Mouse (Mus musculus) E14TG2a.4 (cell line): ENCODE data around the gene Lyg2.

Experiments
- CTCF ChIP-seq: conservative IDR thresholded peaks from 2 replicates; pipeline ENCODE4 v1.5.1; 2014; ENCODE audit warnings: low read length
- NANOG ChIP-seq: IDR thresholded peaks from 2 replicates; pipeline ENCODE4 v1.6.1; 2014; ENCODE audit warnings: borderline replicate concordance, low read length, mixed read lengths

GRCm38 (mm10) chr1:37954786-37955185 lies 38.5 kb upstream of the Lyg2 start:
- TF ChIP-seq NANOG = no peak
- no peak for TF ChIP-seq CTCF
